Mouse (Mus musculus) liver, embryonic 16.5 days (tissue): Measurements from ENCODE around the gene Msln. TPM values are rescaled to one million over a fixed set of nuclear protein-coding genes. Genes with fewer than 3 reads are reported as not detected.
A peak's percentile ranks its signal among the peaks of the same experiment; 100 is the strongest.

ENCODE experiments used
- ATAC-seq: fragments of 200-750 bp; cut with Nextera tagmentation; 2 replicates; pipeline ENCODE4 v1.8.0; 2017; ENCODE audit warnings: low read depth, mild to moderate bottlenecking, moderate number of reproducible peaks, moderate library complexity
- H3K27ac ChIP-seq: fragments of 300-500 bp; sonication (generic); 2 replicates; pipeline ENCODE4 v1.5.1; 2014; ENCODE audit warnings: mild to moderate bottlenecking, low read length
- H3K27me3 ChIP-seq: fragments of 300-500 bp; sonication (generic); 2 replicates; pipeline ENCODE4 v1.6.1; 2014; ENCODE audit warnings: low read depth, low read length, mixed read lengths; ENCODE audit not compliant: control insufficient read depth, insufficient read depth
- H3K36me3 ChIP-seq: fragments of 300-500 bp; sonication (generic); 2 replicates; pipeline ENCODE4 v1.6.1; 2014; ENCODE audit warnings: mild to moderate bottlenecking; ENCODE audit not compliant: control insufficient read depth, insufficient read depth
- H3K4me1 ChIP-seq: fragments of 300-500 bp; sonication (generic); 2 replicates; pipeline ENCODE4 v1.6.1; 2014; ENCODE audit warnings: low read depth, low read length, mixed read lengths; ENCODE audit not compliant: control insufficient read depth
- H3K4me2 ChIP-seq: fragments of 300-500 bp; sonication (generic); 2 replicates; pipeline ENCODE4 v1.6.1; 2014; ENCODE audit warnings: low read depth, low read length, mixed read lengths
- H3K4me3 ChIP-seq: fragments of 300-500 bp; sonication (generic); 2 replicates; pipeline ENCODE4 v1.5.1; 2014; ENCODE audit warnings: low read depth, mild to moderate bottlenecking, low read length
- H3K9ac ChIP-seq: fragments of 300-500 bp; sonication (generic); 2 replicates; pipeline ENCODE4 v1.6.1; 2014; ENCODE audit warnings: low read depth, low read length
- H3K9me3 ChIP-seq: fragments of 300-500 bp; sonication (generic); replicated peaks from 2 replicates; pipeline ENCODE4 v1.6.1; 2016; ENCODE audit warnings: low read length; ENCODE audit not compliant: control insufficient read depth
- WGBS: fragments of 180-500 bp; shearing (Covaris S2); extraction: QIAGEN DNeasy Blood & Tissue Kit; methylation state at CpG from one replicate; pipeline ENCODE4 v1.1.7; 2014; ENCODE audit not compliant: insufficient replicate concordance; 5-methylcytosine and 5-hydroxymethylcytosine counted together
- polyA plus RNA-seq: library from polyadenylated mRNA; unstranded; fragments of >200 nt; fragmentation: Nextera tagmentation; extraction: Ambion mirVana; gene quantifications from 2 replicates; pipeline ENCODE4 v1.2.1, GENCODE M21; 2015

Msln gene
- polyA plus RNA-seq: 2.8 and 3.4 TPM in 2 replicates

DNA sequence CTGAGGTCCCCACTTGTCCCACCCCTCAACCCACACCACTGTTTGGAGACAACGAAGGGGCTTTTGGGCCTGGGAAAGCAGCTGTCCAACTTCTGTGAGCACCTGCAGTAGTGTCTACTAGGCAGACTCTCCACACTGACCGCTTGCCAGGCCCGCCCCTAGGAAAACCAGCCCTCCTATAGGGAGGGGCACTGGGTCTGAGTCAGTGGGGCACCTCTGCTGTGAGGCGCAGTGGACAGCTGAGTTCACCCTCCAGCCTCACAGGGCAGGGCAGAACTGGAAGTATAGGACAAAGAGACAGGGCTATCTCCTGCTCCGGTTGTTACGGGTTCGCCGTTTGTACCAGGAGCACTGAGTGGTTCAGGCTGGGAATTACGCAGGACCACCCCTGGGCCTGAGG is at the start of gene Msln:
Gene Msln (minus strand): TSS at position 138 of the 400 bp plus-strand sequence.
- no peak within 1 kb of the TSS for H3K4me2 ChIP-seq
- H3K4me3 ChIP-seq: no peak within 1 kb of the TSS
- H3K4me1 ChIP-seq: no peaks in the 10 kb centered on the region
- H3K27ac ChIP-seq: no peak within 1 kb of the TSS
- no peaks in the 10 kb centered on the region for H3K27me3 ChIP-seq
- H3K36me3 ChIP-seq: no peaks in the 10 kb centered on the region
- H3K9ac ChIP-seq: no peak within 1 kb of the TSS
- H3K9me3 ChIP-seq: no peaks in the 10 kb centered on the region
- ATAC-seq: no peak
- 69% methylated on average over 9 of the region's 9 CpGs for whole genome bisulfite sequencing

DNA sequence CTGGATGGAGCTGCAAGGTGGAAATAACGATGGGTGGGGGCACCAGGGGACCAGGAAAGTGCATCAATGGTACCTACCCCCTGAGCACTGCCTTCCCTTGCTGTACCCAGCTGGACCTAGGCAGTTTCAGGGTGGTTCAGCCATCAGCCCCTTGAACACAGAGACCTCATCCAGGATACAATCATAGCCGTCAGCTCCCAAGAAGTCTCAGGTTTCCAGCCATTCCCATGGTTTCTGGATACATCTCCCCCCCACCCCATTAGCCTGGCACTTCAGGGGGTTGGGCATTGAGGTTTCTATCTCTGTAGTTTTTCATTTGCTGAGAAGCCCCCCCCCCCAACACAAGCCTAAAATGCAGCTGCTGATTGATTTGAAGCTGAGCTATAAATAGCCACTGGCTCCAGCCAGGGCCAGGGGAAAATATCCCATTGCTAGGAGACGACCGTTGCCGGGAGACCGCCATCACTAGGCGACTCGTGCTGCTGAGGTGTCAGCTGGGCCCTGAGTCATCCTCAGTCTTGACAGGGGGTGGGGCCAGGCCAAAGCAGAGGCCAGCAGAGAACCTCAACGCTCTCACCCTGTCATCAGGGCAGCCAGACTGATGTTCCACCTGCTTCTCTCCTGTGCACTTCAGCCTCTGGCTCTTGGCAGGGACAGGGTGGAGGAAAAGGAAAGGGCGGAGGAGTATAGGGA is 48.8 kb upstream of the Msln start:
- no peak for ATAC-seq
- Histone ChIP-seq H3K9me3 (no peaks in the 10 kb centered on the region), H3K9ac (no peak overlapping the region), H3K27me3 (peaks cover 18% of the 10 kb centered on the region), H3K36me3 (no peaks in the 10 kb centered on the region), H3K4me2 (no peak overlapping the region), H3K27ac (no peak overlapping the region), H3K4me1 (no peaks in the 10 kb centered on the region; the same call in 1 of the 2 replicates), H3K4me3 (no peak overlapping the region)
- 8% methylated on average over 10 of the region's 10 CpGs for WGBS

DNA sequence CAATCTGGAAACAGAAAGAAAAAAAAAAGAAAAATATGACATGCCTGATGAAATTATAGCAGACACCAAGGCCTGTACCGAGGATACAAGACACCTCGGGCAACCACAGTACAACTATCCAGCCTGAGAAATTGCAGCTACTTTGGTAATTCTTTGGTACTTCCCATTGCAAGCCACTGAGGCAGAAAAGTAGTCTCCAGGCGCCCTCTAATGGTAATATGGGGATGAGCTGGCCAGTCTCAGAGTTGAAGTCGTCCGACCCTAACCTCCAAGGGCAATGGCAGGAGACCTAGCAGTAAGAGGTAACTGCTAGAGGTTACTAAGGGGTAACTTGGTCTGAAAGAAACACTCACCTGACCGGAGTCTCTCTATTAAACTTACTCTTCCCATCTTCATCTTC is 46.9 kb upstream of the Msln start:
- WGBS: 3% methylated on average over 6 of the region's 6 CpGs

DNA sequence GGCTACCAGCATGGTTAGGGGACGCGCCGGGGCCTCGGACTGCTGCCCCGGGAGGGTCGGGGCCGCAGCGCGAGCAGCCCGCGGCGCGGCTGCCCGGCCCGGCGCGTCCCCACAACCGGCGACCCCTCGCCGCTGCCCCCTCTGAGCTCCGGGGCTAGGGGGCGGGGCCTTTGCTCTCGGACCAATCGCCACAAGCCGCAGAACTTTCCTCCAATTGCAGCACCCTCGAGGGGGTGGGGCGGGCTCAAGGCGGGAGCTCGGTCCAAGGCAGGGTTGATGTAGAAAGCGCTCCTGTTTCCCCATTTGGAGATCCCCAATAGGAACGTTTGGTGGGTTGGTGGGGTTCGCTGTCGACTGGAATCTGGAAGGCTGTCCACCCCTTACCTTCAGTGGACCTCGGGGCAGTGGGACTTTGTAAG is 42.8 kb upstream of the Msln start, which contains the start of gene Metrn:
Gene Metrn (minus strand): TSS at position 186 of the 419 bp plus-strand sequence.
- Histone ChIP-seq H3K36me3 (no peaks in the 10 kb centered on the region), H3K4me2 (peak within 1 kb of the TSS; percentile 94), H3K9me3 (no peaks in the 10 kb centered on the region), H3K9ac (peak within 1 kb of the TSS; percentile 74), H3K4me1 (peaks cover 29% of the 10 kb centered on the region), H3K4me3 (peak within 1 kb of the TSS; percentile 86), H3K27ac (peak within 1 kb of the TSS; percentile 27; the same call in 1 of the 2 replicates), H3K27me3 (peaks cover 5% of the 10 kb centered on the region)
- peak; percentile 80 for ATAC-seq
- WGBS: under 1% methylated on average over 28 of the region's 35 CpGs

More for the DNA sequence above, 46.9 kb upstream of the Msln start:
- H3K4me3 ChIP-seq: no peak overlapping the region
- H3K27ac ChIP-seq: no peak overlapping the region
- H3K4me2 ChIP-seq: no peak overlapping the region
- H3K9ac ChIP-seq: no peak overlapping the region
- no peak for ATAC-seq
- no peaks in the 10 kb centered on the region for H3K36me3 ChIP-seq
- peaks cover 11% of the 10 kb centered on the region for H3K4me1 ChIP-seq
- peaks cover 15% of the 10 kb centered on the region for H3K27me3 ChIP-seq
- H3K9me3 ChIP-seq: no peaks in the 10 kb centered on the region

DNA sequence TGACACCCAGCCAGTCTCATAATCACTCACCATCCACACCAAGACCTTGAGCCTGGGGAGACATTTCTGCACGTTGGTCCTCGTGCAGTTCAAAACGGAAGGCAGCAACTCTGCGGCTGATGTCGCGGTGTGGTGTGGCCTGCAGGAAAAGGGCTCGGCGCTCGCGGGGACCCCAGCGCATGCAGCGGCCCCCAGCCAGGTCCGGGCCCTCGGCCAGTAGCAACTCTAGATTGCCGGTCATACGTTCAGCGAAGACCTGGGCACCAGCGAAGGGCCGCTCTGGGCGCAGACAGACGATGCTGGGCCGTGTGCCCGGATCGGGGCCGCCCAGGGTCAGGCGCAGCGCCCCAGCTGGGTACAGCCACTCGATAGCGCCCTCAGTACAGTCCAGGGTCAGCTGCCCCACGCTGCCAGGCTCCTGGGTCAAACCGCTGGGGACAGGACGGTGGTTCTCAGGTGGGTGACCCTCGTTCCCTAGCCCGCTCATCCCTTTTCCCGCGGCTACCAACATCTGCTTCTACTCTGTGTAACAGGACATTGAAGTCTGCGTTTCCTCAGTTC is 42.1 kb upstream of the Msln start:
- 0 out of 2 replicates have a peak, but pooled peaks have one; percentile 7 for ATAC-seq
- no peaks in the 10 kb centered on the region for H3K9me3 ChIP-seq
- H3K4me2 ChIP-seq: peak overlapping the region; percentile 94
- peak overlapping the region; percentile 86 for H3K4me3 ChIP-seq
- H3K4me1 ChIP-seq: peaks cover 32% of the 10 kb centered on the region
- no peaks in the 10 kb centered on the region for H3K36me3 ChIP-seq
- H3K9ac ChIP-seq: peak overlapping the region; percentile 74
- 1% methylated on average over 37 of the region's 37 CpGs for WGBS
- peaks cover 2% of the 10 kb centered on the region; the same call in 1 of the 2 replicates for H3K27me3 ChIP-seq
- H3K27ac ChIP-seq: no peak overlapping the region

DNA sequence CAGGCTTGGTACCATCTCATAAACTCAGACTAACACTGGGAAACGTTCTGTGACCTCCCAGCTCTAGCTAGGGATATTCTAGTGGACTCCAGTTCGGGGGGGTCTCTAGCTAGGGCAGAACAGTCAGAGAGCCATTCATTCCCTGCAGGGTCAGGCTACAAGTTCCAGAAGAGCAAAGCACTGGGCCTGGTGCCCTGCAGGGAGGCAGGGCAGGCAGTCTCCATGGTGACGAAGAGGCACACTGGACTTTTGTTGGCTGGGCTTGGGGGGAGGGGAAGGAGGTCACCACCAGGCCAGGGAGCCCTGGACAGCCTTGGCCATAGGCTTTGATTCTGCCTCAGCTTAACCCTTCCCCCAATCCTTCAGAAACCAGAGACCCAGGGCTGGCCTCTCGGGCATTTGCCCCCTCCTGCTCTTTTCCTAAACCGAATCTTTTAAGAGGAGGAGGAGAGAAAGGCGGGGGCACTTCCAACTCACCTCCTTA is 41.5 kb upstream of the Msln start, which contains the start of gene AC134908.4:
Gene AC134908.4 (minus strand): TSS at position 51 of the 484 bp plus-strand sequence.
- H3K9ac ChIP-seq: peak within 1 kb of the TSS; percentile 74
- H3K27ac ChIP-seq: no peak within 1 kb of the TSS
- H3K27me3 ChIP-seq: no peaks in the 10 kb centered on the region
- no peaks in the 10 kb centered on the region for H3K36me3 ChIP-seq
- no peak for ATAC-seq
- peak within 1 kb of the TSS; percentile 86 for H3K4me3 ChIP-seq
- peaks cover 38% of the 10 kb centered on the region for H3K4me1 ChIP-seq
- H3K9me3 ChIP-seq: no peaks in the 10 kb centered on the region
- H3K4me2 ChIP-seq: peak within 1 kb of the TSS; percentile 94
- 45% methylated on average over 6 of the region's 6 CpGs for WGBS

DNA sequence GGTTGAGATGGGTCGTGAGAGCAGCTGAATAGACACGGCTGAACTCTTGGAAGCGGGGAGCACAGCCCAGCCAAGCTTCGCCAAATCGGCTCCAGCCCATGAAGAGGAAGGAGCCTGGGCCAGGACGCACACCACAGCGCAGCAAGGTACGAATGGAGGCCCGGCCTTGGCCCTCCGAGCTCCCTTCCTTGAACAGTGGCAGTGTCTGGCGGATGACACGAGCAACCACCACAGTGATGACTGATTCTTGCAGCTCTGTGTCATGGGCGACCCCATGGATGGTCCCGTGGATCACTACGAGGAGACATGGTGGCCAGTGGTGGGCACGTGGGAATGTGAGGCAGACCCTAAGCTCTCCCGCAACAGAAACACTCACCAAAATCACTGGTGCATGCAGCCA is 40.8 kb upstream of the Msln start:
- Histone ChIP-seq H3K27me3 (no peaks in the 10 kb centered on the region), H3K9me3 (no peaks in the 10 kb centered on the region), H3K27ac (no peak overlapping the region), H3K4me2 (no peak overlapping the region), H3K4me3 (no peak overlapping the region), H3K4me1 (peaks cover 38% of the 10 kb centered on the region), H3K9ac (no peak overlapping the region), H3K36me3 (no peaks in the 10 kb centered on the region)
- no peak for ATAC-seq
- 84% methylated on average over 17 of the region's 17 CpGs for WGBS

DNA sequence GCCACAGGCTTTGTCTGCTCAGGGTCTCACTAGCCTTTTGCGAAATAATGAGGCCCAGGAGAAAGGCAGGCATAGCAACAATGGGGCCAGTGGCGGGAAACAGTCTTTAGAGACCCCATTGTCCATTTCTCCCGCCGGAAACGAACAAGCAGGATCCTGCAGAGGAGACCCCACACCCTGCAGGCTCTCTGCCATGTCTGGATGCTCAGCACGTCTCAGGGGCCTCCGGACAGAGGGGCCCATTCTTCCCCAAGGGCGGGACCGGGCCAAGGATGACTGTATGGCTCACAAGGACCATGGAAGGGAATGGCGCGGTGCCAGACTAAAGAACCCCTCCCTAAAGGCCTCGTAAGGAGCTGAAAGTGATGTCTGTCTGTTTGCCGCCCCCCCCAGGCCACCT is 40.0 kb upstream of the Msln start:
- H3K4me2 ChIP-seq: no peak overlapping the region
- no peak overlapping the region for H3K9ac ChIP-seq
- H3K4me3 ChIP-seq: no peak overlapping the region
- no peak overlapping the region for H3K27ac ChIP-seq
- peaks cover 38% of the 10 kb centered on the region for H3K4me1 ChIP-seq
- ATAC-seq: no peak
- WGBS: 72% methylated on average over 13 of the region's 13 CpGs
- H3K9me3 ChIP-seq: no peaks in the 10 kb centered on the region
- no peaks in the 10 kb centered on the region for H3K27me3 ChIP-seq
- no peaks in the 10 kb centered on the region for H3K36me3 ChIP-seq

DNA sequence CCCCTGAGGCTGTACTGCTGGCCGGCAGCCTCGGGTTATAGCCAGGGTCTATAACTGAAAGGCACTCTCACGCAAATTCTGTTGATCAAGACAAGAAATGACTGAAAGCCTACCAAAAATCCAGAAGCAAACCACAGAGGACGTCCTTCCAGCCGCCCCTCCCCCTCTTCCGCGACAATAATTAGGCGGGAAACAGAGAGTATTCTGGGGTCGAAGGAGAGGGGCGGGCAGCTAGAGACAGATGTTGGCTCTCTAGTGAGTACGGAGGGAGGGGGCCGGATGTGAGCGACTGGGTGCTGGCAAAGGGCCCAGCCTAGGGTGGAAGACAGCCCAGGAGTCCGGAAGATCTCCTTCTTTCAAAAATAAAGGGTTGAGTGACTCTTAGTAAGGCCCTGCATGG is 38.4 kb upstream of the Msln start, which contains the start of gene Fam173a:
Gene Fam173a (minus strand): TSS at position 287 of the 400 bp plus-strand sequence.
- H3K4me1 ChIP-seq: peaks cover 38% of the 10 kb centered on the region
- peak within 1 kb of the TSS; percentile 91 for H3K4me2 ChIP-seq
- H3K9me3 ChIP-seq: no peaks in the 10 kb centered on the region
- ATAC-seq: peak; percentile 57
- no peaks in the 10 kb centered on the region for H3K27me3 ChIP-seq
- H3K4me3 ChIP-seq: peak within 1 kb of the TSS; percentile 86
- H3K27ac ChIP-seq: peak within 1 kb of the TSS; percentile 92
- WGBS: 1% methylated on average over 14 of the region's 14 CpGs
- H3K9ac ChIP-seq: peak within 1 kb of the TSS; percentile 78
- no peaks in the 10 kb centered on the region for H3K36me3 ChIP-seq
